Mouse (Mus musculus) urinary bladder, adult 18-20 months (tissue): ENCODE results near the gene Rab3a.

Experiments used
- DNase-seq, 2 experiments: peaks; one replicate each; pipeline ENCODE4 v3.0.0; 2022; ENCODE audit warnings: low spot score in 2 of 2, mixed read lengths in 2 of 2

Gene Rab3a

DNA sequence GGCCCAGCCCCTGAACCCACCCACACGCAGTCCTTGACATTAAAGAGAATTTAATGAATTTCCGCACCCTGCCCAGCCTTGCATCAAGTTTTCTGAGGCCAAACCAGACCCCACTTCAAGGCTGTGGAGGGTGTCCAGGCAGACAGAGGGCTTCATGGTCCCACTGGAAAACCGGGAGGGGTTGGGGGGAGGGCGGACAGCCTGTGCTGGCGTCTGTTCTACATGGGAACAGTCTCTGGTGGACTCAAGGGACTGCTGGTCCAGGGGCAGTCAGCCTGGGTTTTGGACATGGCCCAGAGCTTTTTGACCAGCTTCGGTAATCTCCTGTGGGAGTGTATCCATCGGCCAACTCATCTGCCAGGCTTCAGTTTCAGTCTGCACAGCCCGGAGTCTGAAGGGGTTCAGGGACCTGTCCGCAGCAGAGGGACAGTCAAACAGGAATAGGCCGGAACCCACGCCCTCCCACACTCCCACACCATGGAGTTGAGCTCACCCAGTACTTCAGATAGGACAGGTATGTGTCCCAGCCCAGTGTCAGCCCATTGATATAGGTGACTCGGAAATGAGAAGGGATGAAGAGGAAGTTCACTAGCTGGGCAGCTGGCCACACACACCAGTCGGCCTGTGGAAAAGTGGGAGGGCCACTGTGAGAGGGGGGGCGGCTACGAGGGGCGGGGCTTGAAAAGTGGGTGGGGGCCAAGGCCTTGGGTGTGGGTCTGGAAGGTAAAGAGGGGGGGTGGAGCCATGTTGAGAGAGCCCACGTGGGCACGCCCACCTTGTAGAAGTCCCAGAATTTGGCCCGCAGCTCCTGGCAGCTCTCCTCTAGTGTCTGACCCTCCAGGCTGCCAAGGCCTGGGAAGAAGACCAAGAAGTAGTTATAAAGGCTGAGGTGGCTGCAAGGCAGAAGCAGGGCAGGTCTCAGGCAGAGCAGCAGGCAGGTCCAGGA is 4.4 kb downstream of the Rab3a start:
- DNase-seq, result no peak

DNA sequence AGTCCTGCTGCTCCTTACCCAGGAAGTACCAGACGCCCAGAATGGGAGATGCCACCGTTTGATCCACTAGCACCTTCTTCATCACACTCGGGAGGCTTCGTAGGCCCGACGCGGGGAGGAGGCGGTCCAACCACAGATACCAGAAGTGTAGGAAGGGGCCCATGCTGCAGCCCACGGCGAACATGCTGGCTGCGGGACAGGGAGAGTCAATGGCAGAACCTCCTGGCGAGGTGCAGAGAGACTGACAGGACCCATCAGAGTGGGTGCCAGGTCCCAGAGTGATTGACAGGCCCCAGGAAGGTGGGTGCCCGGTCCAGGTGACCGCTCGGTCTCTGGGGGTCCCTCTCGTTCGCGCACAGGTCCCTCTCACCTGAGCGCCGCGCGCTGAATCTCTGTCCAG is 5.9 kb downstream of the Rab3a start:
- no peak for DNase-seq

DNA sequence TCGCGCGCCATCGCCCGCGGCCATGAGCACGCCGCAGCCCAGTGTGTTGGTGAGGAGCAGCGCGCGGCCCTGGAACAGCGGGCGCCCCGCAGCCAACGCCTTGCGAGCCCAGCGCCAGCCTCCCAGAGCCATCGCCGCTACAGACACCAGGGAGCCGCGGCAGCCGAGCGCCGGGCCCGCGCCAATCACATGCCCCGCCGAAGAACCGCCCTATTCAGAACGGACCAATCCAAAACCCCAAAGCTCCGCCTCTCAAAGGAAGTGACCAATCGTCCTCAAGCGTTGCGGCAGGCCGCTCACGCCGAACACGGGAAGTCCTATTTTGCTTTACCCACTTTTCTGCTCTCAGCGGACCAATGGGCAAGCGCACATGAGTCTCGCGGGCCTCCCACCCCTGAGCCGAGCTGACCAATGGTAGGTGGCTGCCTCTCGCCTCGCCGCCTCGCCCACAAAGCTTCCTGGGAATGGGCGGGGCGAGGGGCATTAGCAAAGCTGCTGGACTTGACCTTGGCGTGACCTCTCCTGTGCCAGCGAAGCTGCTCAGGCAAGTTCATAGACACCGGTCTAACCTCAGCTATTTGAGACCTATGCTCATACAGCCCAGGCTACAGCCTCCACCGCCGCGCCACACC is 6.4 kb downstream of the Rab3a start, which contains the start of gene Mpv17l2:
Mpv17l2 (minus strand) TSS at position 172 of the 632 bp plus-strand sequence.
- DNase-seq, result peak; percentile 83 to 96

DNA sequence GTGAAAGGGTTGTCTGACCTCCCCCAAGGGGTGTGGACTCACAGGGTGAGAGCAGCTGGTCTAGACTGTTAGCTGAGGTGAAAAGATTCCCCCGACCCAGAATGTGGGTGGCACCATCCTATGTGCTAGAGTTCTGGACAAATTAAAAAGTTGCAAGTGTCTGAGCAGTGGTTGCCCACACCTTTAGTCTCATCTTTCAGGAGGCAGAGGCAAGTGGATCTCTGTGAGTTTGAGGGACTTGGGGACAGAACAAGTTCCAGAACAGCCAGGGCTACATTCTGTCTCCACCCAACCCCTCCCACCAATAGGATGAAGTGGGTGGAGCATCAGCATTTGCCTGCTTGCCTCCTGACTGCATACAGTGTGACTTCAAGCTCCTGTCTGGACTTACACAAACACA is 7.6 kb downstream of the Rab3a start:
- no peak for DNase-seq

DNA sequence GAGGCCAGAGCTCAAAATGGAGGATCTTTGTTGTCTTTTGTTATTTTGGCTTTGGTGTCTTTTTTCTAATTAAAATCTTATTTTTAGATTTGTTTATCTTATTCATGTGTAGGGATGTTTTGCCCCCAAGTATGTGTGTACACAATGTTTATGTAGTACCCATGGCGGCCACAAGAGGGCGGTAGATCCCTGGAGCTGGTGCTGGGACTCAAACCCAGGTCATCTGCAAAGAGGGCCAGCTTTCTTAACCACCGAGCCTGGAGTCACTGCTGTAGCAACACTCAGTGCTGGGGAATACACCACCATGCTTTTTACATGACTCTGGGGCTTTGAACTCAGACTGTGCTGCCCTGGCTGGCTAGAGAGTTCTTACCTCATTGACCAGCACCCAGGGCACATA is 8.9 kb downstream of the Rab3a start:
- no peak for DNase-seq

DNA sequence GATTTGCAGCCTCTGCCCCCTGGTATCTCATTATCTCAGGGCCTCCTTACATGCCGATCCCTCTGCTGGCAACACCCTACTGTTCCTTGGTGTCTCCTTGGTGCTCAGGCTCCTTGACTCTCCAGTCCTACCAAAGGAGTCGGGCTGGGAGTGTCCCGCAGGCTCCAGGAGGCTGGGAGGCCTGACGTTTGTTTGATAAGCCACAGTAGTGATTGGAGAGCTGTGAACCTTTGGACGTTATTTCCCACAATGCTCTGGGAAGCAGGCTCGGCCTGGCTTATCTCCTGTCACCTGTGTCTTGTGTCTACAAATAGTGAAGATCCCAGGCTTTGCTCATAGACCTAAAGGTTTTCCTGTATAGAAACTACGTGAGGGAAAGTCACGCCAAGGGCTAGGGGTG is 9.5 kb downstream of the Rab3a start:
- no peak for DNase-seq

DNA sequence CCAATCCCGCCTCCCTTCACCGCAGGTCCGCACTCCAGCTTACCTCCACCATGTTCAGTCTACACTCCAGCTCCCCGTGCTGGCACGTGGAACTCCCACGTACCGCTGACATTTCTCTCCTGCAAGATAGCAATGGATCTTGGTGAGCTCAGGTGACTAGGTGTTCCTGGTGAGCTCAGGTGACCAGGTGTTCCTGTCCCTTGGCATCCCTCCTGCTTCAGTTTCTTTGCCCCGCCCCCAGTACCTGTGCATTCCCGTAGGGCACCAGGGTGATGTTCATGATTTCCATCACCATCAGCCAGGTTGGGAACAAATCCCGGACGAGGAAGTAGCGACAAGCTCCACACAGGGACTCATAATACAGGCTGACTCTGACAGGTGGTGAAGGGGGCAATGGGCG is 10.2 kb downstream of the Rab3a start:
- DNase-seq, result no peak

DNA sequence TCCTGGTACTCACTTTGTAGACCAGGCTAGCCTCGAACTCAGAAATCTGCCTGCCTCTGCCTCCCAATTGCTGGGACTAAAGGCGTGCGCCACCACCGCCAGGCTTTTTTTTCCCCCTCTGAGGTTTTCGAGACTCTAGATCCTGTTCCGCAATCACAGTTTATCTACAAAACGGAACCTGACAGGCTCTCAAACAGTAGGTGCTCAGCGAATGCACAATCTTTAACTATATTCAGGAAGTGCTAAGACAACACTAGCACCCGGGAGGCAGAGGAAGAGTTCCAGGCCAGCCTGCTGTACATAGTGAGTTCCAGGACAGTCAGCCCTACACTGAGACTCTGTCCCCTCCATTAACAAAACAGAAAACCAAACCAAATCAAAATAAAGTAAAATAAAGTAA is 10.8 kb downstream of the Rab3a start:
- no peak for DNase-seq

DNA sequence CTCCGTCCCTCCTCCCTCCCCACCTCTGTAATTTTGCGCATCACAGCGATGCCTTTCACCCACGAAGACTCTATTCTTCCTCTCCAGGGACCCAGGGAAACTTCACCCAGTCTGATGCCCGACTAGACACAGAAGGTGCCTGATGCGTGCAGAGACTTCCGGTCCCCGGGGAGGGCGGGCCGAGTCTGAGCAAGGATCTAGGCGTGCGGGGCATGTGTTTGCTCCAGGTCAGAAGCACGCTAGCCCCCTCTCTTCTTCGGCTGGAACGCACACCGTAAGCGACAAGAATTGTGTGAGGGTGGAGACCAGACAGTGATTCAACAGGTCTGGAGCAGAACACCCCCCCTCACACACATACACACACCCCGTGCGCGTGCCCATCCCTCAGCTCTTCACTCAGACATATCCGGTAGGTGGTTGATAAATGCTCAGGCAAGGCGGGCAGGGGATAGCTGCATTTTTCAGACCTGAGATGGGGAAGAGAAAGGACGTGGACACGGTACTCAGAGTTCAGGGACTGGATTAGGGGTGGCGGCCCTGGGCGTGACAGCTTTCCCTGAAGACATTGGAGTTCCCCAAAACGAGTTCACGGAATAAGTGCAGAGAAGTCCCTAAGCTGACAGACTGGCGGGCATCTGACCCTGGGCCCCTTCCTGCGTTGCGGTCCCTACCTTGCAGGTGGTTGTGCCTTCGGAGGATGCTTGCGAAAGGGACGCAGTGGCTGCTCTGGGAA is 11.5 kb downstream of the Rab3a start:
- DNase-seq, result no peak

DNA sequence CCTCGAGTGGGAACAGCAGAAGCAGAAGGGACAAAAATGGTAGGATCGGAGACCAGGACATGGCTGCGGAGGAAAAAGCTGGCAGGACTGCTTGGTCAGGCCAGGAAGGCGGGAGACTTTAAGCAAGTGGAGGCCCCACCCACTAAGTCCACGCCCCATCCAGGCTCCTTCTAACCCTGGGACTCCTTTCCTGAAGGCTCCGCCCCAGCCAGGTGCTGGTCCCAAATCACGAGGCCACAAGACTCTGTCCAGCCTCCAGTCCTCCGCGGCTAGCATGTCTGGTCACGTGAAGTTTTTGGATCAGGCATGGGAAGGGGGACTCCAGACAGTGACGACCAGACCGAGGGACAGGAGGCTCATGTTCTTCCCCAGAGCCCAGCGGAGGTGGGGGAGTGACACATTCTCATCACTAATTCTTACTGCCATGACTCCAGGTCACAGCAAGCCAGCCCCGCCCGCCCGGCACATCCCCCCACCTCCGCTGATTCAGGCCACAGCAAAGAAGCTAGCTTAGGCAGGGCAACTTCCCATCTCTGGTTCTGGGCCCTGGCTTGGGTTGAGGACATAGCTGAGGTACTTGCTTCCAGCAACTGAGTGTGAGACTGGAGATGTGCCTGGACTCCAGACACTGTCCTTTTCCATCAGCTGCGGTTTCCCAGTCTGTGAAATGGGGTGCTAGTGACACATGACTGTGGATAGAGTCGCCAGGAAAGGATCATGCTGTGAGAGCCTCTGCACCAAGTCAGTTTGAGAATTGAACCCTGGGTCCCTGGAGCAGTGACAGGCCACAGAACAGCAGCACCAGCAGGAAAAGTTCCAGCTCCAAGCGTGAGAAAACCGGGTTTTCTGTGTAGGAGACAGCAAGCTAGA is 12.3 kb downstream of the Rab3a start:
- peak; percentile 80 to 85 for DNase-seq

DNA sequence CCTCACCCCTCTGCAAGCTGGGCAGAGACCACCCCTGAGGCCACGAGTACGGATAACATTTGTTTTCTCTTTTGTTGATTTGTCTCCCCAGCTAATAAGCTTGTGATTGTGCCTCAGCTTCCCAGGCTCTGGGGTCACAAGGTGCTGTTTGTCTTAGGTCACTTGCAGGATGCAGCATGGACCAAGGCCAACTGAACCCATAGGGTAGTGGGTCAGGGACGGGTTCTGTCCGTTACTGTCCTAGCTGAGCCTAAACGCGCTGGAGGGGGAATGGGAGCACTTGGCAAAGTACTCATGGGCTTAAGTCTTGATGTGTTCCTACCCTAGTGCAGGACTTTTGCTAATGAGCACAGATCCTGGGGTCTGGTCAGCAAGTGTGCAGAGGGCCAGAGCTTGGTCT is 13.0 kb downstream of the Rab3a start:
- no peak for DNase-seq

DNA sequence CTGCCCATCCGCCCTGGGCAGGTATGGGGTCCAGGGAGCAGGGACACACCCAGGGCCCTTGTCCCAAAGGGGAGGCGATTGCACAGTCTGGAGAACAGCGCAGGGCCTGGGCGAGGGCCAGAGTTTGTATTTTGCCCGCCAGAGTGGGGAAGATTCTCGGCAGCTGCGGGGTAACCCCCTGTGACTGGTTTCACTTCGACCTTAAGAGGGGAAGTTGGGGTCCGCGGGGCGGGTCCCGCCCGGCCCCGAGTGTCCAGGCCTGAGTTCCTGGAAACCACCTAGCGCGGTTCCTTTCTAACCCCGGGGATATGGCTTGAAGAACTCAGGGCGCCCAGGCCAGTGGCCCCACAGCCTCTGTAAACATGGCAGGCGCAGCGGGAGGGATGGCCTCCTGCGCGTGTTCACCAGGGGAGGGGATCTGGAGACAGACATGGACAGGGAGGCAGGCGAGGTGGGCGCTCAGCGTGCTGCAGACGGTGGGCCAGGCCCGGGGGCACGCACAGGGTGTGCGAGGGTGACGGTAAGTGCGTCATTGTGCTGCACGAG is 13.8 kb downstream of the Rab3a start:
- DNase-seq, result no peak

DNA sequence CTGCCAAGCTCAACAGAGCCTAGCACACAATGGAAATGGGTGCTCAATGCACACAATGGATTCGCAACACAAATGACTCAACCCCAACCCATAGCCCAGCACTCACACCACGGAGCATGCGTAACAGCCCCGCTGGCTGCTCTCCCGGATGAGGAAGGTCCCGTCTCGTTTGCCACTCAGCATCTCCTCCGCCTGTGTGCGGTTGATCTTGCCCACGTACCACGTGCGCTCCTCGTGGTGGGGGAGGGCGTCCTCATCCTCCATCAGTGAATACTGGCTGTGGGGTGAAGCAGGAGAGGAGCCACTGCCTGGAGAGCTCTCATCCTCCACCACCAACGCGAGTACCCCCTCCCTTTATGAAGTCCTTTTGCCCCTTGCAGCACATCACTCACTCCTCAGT is 14.5 kb downstream of the Rab3a start:
- no peak for DNase-seq

DNA sequence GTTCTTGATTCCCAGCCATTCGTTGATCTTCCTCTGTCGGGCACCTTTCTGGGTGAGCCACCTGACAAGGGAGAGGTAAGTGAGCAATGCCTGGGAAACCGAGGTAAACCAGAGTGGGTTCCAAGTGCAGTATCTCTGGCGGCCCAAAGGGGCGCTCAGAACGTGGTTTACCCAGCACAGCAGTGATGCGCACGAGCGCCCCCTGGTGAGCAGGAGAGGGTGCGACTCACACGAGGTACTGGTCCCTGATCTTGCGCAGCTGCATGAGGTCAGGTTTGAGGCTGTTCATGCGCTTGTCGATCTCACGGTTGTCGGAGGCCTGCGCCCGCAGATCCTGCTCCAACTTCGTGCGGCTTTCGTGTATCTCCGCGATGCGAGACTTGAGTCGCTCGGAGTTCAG is 14.9 kb downstream of the Rab3a start:
- DNase-seq, result peak; percentile 89 to 94

DNA sequence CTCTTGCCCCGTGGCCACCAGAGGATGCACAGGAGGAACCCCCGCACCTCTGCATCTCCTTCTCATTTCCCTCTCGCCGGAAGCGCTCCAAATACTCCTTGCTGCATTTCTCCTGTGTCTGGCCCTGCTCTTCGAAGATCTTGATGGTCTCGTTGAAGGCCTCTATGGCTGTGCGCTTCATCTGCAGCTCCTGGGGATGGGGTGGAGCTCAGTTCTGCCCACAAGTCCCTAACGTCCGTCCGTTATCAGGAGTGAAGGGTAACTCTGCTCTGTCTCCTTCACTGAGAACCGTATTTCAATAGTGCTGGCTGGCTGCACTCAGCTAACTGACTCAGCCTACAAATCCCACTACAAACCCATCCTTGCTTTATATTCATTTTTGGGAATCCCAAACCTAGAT is 15.4 kb downstream of the Rab3a start:
- DNase-seq, result no peak

DNA sequence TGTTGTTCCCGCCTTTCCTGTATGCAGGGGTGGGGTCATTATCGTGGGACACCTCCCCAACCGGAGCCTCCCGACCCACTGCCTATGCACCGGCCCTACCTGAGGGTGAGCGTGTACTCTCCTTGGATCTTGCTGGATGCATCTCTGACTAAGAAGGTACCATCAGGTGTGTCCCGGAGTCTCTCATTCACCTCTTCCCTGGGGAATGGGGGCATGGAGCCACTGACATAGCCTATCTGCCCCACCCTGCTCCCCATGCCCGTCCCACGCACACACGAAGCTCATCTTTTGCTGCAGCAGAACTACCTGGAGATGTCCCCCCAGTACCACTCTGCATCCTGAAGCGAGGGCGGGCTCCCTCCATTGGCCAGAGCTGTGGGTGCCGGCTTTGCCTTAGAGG is 16.3 kb downstream of the Rab3a start:
- no peak for DNase-seq

DNA sequence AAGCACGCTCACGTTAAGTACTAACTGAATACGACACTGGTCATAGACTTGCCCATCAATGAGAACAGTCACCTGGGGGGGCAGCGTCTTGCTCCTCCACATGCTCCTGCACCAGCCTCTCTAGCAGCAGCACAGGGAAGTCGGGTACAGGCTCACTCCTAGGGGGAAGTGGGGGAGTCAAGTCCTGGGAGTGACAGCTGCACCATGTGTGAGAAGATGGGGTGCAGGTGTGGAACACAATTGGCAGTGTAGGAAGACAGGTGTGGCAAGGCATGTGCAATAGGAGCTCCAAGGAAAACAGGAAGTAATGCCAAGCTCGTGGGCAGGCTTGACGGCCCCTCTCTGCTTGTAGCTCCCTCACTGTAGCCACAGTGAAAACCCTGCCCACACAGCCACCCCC is 16.7 kb downstream of the Rab3a start:
- DNase-seq, result no peak

DNA sequence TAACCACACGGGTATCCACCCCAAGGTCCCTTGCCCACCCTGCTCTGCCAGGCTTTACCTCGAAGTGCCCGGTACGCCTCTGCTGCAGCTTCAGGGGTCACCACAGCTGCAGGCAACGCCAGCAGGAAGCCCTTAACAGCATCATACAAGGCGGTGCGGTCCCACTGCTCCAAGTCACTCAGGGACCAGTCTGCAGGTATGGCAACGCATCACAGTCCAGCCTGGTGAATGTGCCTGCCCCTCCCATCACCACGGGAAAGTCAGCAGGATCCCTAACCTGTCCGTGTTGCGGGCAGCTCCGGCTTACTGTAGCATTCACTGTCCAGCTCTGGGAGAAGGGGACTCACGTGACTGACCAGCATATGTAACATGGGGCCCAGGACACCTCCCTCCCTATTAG is 17.6 kb downstream of the Rab3a start:
- no peak for DNase-seq

DNA sequence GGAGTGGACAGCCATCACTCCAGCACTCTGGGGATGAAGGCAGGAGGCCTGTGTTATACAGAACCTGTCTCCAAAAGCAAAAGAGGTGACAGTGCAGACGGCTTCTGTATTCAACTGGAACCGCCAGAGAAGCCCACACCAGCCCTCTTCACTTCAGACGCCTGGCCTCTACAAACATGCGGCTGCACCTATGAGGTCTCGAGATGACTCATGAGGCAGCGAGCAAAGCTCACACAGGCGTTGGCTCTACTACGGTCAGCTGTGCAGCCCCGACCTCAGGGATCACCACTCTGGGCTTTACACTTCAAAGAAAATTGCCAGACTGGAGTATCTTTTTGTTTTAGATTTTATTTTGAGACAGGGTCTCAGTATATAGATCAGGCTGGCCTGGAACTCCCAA is 18.4 kb downstream of the Rab3a start:
- no peak for DNase-seq

DNA sequence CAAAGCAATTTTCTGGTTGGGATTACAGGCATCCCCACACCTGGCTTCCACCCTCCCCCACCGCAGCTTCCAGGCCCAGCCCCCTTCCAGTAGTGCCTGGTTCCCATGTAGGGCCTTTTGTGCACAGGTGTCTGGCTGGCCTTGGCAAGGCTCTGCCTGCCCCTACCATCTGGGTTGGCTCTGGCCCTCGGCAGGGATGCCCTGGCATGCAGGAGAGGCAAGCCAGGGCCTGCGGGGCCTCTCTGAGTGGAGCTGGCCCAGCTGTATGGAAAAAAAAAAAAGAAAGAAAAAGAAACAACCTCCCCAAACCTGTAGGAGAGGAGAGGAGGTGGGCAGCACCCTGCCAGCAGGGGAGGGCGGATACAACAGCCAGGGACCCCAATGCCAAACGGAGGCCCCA is 18.9 kb downstream of the Rab3a start:
- DNase-seq, result peak in 1 of 2 experiments; percentile 45

DNA sequence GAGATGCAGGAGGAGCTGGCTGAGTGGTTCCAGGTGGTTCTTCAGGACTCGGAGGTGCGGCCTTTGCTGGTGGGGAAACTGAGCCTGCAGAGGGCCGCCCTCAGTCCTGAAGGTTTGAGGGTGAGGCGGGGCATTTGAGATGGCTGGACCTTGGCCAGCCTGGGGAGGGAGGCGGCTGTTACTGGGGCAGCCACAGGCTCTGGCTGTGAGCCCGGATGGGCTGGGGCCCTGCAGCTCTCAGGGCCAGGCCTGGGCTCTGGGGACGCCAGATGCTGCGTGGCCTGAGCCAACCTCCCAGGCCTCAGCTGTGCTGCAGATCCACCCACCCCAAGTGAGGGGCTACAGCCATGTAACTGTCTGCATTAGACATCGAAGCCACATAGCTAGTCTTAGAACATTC is 19.4 kb downstream of the Rab3a start:
- DNase-seq, result peak; percentile 45 to 74
